Mouse (Mus musculus) intestine, embryonic 16.5 days (tissue): Measurements from ENCODE around the gene Paf1. TPM values are rescaled to one million over a fixed set of nuclear protein-coding genes. Genes with fewer than 3 reads are reported as not detected.
A peak's percentile ranks its signal among the peaks of the same experiment; 100 is the strongest.

ENCODE experiments used
- ATAC-seq: fragments of 200-750 bp; cut with Nextera tagmentation; 2 replicates; pipeline ENCODE4 v1.8.0; 2017; ENCODE audit warnings: moderate TSS enrichment, moderate library complexity
- H3K27ac ChIP-seq: fragments of 300-500 bp; sonication (generic); 2 replicates; pipeline ENCODE4 v1.5.1; 2014; ENCODE audit warnings: mild to moderate bottlenecking, low read length
- H3K27me3 ChIP-seq: fragments of 300-500 bp; sonication (generic); replicated peaks from 2 replicates; pipeline ENCODE4 v1.6.1; 2014; ENCODE audit warnings: low read length, control low read depth, mixed read lengths; ENCODE audit not compliant: control insufficient read depth, insufficient read depth
- H3K36me3 ChIP-seq: fragments of 300-500 bp; sonication (generic); 2 replicates; pipeline ENCODE4 v1.6.1; 2014; ENCODE audit warnings: low read length, control low read depth; ENCODE audit not compliant: control insufficient read depth, insufficient read depth
- H3K4me1 ChIP-seq: fragments of 300-500 bp; sonication (generic); 2 replicates; pipeline ENCODE4 v1.6.1; 2014; ENCODE audit warnings: low read length, control low read depth, mixed read lengths; ENCODE audit not compliant: control insufficient read depth, insufficient read depth
- H3K4me2 ChIP-seq: fragments of 300-500 bp; sonication (generic); 2 replicates; pipeline ENCODE4 v1.6.1; 2014; ENCODE audit warnings: low read depth, low read length, control low read depth
- H3K4me3 ChIP-seq: fragments of 300-500 bp; sonication (generic); 2 replicates; pipeline ENCODE4 v1.5.1; 2014; ENCODE audit warnings: mild to moderate bottlenecking, low read length
- H3K9ac ChIP-seq: fragments of 300-500 bp; sonication (generic); 2 replicates; pipeline ENCODE4 v1.6.1; 2014; ENCODE audit warnings: low read depth, low read length
- H3K9me3 ChIP-seq: fragments of 300-500 bp; sonication (generic); 2 replicates; pipeline ENCODE4 v1.6.1; 2016; ENCODE audit warnings: low read length, control low read depth; ENCODE audit not compliant: control insufficient read depth
- WGBS: fragments of 180-500 bp; shearing (Covaris S2); extraction: QIAGEN DNeasy Blood & Tissue Kit; methylation state at CpG from one replicate; pipeline ENCODE4 v1.1.7; 2014; 5-methylcytosine and 5-hydroxymethylcytosine counted together
- polyA plus RNA-seq: library from polyadenylated mRNA; unstranded; fragments of >200 nt; fragmentation: Nextera tagmentation; extraction: Ambion mirVana; gene quantifications from 2 replicates; pipeline ENCODE4 v1.2.1, GENCODE M21; 2015

The Paf1 gene
- polyA plus RNA-seq, 1 experiment from 2014 or later, result 78.7 TPM

DNA sequence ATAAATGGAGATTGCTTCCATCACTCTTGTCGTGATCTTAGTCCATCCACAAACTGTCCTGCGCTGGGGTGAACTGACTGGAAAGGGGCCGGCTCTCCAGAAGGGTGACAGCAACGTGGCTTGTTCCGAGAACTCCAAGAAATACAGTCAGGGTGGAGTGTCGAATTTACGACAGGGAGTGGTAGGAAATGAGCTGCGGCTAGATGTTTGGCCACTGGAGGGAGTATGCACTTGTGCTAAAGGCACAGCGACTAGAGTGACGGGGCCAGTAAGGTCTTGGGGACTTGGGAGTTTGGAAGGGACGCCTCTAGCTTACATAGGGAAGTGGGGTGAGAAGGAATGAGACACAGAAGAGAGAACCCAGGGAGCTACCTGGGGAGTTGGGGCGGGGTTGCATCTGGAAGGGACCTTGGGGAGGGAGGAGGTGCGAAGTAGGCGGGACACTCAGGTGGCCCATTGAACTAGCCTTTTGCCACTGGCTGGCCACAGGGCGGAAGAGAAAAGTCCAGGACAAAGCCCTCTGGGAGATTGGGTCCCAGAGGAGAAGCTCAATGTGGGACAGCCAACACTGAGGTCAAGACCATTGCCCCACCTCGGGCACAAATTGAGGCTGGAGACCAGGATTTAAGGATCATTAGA, 44.3 kb downstream of the Paf1 start, which contains the start of gene Gmfg:
Gene Gmfg, plus strand, starts transcription at position 516 of the 639 bp plus-strand sequence.
- ATAC-seq, result peak; percentile 67
- Histone ChIP-seq H3K27me3 (no peaks in the 10 kb centered on the region), H3K9me3 (no peaks in the 10 kb centered on the region), H3K4me1 (peaks cover 17% of the 10 kb centered on the region), H3K4me3 (peak within 1 kb of the TSS; percentile 88), H3K36me3 (peaks cover 2% of the 10 kb centered on the region; the same call in 1 of the 2 replicates), H3K4me2 (peak within 1 kb of the TSS; percentile 50), H3K9ac (peak within 1 kb of the TSS; percentile 73), H3K27ac (peak within 1 kb of the TSS; percentile 36)
- WGBS, result 3% methylated on average over 16 of the region's 16 CpGs

DNA sequence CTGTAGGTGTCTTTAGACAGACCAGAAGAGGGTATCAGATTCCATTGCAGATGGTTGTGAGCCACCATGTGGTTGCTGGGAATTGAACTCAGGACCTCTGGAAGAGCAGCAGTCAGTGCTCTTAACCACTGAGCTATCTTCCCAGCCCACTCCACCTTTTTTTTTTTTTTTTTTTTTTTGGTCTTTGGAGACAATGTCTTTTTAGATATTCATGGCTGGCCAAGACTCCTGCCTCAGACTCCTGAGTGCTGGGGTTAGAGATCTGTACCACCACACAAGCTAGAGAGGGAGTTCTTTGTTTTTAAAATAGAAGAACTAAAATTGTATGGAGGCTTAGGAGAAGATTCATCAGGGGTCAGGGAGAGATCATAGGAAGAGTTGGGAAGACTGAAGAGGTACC, 45.2 kb downstream of the Paf1 start:
- H3K4me1 ChIP-seq, result peaks cover 17% of the 10 kb centered on the region
- no peaks in the 10 kb centered on the region for H3K27me3 ChIP-seq
- no peak overlapping the region for H3K9ac ChIP-seq
- H3K4me2 ChIP-seq, result no peak overlapping the region
- H3K9me3 ChIP-seq, result no peaks in the 10 kb centered on the region
- ATAC-seq, result no peak
- no peak overlapping the region for H3K4me3 ChIP-seq
- H3K36me3 ChIP-seq, result no peaks in the 10 kb centered on the region
- no peak overlapping the region for H3K27ac ChIP-seq

DNA sequence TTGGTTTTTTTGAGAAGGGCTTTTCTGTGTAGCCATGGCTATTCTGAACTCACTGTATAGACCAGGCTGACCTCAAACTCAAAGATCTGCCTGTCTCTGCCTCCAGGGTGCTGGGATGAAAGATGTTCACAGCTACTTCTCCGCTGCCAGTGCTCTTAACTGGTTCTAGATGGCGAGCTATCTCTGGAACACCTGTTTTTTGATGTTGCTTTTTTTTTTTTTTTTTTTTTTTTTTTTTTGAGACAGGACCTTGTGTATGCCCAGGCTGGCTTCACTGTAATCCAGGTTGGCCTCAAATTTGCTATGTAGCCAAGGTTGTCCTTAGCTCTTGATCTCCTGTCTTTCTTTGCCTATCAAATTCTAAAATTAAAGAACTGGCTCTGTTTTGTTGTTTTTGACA, 46.0 kb downstream of the Paf1 start:
- Histone ChIP-seq H3K36me3 (no peaks in the 10 kb centered on the region), H3K4me2 (no peak overlapping the region), H3K27me3 (no peaks in the 10 kb centered on the region), H3K4me3 (no peak overlapping the region), H3K27ac (no peak overlapping the region), H3K4me1 (peaks cover 13% of the 10 kb centered on the region), H3K9me3 (no peaks in the 10 kb centered on the region), H3K9ac (no peak overlapping the region)
- 83% methylated on average over 2 of the region's 2 CpGs for WGBS
- ATAC-seq, result no peak

DNA sequence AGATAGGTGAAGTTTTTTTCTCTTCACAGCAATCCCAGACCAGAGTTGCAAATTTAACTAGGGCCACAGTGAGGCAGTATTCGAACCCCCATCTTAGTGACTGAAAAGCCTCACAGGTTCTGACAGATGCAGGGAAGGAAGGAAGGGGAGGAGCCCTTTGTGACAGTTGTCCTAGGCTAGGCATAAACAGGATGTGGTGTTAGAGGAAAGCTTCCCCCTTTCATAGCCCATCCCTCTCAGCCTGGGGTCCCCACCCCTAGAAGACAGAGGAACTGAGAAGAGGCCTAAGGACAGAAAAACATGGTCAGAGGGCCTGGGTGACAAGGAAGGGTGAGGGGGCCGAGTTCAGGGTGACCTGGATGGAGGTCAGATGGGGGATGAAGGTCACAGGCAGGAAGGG, 48.0 kb downstream of the Paf1 start:
- no peaks in the 10 kb centered on the region for H3K4me1 ChIP-seq
- H3K4me2 ChIP-seq, result no peak overlapping the region
- no peaks in the 10 kb centered on the region for H3K36me3 ChIP-seq
- ATAC-seq, result no peak
- H3K9ac ChIP-seq, result no peak overlapping the region
- no peaks in the 10 kb centered on the region for H3K9me3 ChIP-seq
- H3K4me3 ChIP-seq, result no peak overlapping the region
- H3K27ac ChIP-seq, result no peak overlapping the region
- H3K27me3 ChIP-seq, result no peaks in the 10 kb centered on the region
- WGBS, result 48% methylated on average over 2 of the region's 2 CpGs

DNA sequence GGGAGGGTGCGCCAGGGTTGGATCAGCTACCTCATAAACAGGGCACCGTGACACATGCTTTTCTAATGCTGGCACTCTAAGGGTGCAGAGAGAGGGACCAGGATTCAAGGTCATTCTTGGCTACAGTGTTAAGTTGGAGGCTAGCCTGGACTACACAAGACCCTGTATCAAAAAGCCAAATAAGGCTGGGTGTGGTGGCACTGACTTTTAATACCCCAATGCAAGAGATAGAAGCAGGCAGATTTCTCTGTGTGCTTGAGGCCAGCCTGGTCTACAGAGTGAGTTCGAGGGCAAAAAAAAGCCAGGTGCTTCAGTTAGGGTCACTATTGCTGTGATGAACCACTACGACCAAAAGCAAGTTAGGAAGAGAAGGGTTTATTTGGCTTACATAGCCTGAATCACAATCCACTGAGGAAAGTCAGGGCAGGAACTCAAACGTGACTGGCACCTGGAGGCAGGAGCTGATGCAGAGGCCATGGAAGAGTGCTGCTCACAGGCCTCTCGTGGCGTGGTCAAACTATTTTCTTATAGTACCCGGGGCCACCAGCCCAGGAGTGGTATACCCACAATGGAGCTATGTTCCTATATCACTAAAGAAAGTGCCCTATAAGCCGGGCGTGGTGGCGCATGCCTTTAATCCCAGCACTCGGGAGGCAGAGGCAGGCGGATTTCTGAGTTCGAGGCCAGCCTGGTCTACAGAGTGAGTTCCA, 49.2 kb downstream of the Paf1 start:
- H3K27ac ChIP-seq, result no peak overlapping the region

DNA sequence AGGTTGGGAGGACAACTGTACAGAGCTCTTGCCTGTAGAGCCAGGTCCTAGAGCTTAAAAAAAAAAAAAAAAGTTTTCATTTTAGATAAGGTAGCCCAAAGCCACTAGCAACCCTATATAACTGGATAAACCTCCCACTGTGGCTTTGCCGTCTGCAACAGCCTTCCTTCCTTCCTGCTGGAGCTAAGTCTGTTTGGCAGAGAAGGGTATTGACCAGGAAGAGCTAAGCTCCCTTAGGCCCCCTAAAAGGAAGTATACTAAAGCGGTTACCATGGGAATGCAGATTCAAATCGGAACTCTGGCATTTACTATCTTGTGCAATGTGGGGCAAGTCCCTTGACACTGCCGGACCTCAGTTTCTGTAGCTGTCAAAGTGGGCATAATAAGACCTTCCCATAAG, 49.9 kb downstream of the Paf1 start:
- H3K27ac ChIP-seq, result no peak overlapping the region
- peak; percentile 66 for ATAC-seq
- H3K4me3 ChIP-seq, result no peak overlapping the region

More for the DNA sequence above, 49.2 kb downstream of the Paf1 start:
- H3K4me2 ChIP-seq, result no peak overlapping the region
- no peaks in the 10 kb centered on the region for H3K36me3 ChIP-seq
- no peaks in the 10 kb centered on the region for H3K9me3 ChIP-seq
- no peaks in the 10 kb centered on the region for H3K27me3 ChIP-seq
- no peak overlapping the region for H3K9ac ChIP-seq
- no peak for ATAC-seq
- 87% methylated on average over 13 of the region's 14 CpGs for WGBS
- H3K4me1 ChIP-seq, result no peaks in the 10 kb centered on the region
- no peak overlapping the region for H3K4me3 ChIP-seq

DNA sequence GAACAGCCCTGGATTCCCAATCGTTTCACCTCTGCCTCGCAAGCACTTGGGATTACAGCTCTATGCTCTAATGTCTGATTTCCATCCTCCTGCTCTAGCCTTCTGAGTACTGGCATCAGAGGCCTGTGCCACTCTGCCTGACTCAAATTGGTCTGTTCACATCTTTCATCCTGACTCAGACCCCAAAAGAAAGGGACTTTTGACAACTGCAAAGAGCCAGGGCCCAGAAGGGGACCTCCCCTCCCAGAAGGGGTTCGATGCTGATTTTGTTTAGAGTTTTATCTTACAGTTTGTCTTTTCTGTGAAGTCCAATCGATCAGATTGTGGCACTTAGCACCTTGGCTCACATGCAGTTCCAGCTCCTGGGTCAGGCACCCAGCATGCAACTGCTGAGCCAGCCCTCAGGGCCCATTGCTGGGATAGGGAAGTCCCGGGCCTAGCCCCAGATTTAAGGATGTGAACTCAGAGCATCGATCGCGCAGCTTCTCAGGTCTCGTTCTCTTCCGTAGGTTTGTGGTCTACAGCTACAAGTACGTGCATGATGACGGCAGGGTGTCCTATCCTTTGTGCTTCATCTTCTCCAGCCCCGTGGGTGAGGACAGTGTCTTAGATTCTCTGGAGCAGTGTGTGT, 51.7 kb downstream of the Paf1 start:
- whole genome bisulfite sequencing, result 84% methylated on average over 13 of the region's 13 CpGs
- no peaks in the 10 kb centered on the region for H3K9me3 ChIP-seq
- 0 out of 2 replicates have a peak, but pooled peaks cover 5% of the 10 kb centered on the region for H3K4me1 ChIP-seq
- H3K4me2 ChIP-seq, result no peak overlapping the region
- no peak overlapping the region for H3K9ac ChIP-seq
- no peak overlapping the region for H3K27ac ChIP-seq
- no peak for ATAC-seq
- no peak overlapping the region for H3K4me3 ChIP-seq
- H3K36me3 ChIP-seq, result no peaks in the 10 kb centered on the region
- no peaks in the 10 kb centered on the region for H3K27me3 ChIP-seq

More for the DNA sequence above, 49.9 kb downstream of the Paf1 start:
- Histone ChIP-seq H3K27me3 (no peaks in the 10 kb centered on the region), H3K4me1 (0 out of 2 replicates have a peak, but pooled peaks cover 5% of the 10 kb centered on the region), H3K9ac (no peak overlapping the region), H3K4me2 (no peak overlapping the region), H3K9me3 (no peaks in the 10 kb centered on the region), H3K36me3 (no peaks in the 10 kb centered on the region)
- 34% methylated on average over 4 of the region's 4 CpGs for WGBS

DNA sequence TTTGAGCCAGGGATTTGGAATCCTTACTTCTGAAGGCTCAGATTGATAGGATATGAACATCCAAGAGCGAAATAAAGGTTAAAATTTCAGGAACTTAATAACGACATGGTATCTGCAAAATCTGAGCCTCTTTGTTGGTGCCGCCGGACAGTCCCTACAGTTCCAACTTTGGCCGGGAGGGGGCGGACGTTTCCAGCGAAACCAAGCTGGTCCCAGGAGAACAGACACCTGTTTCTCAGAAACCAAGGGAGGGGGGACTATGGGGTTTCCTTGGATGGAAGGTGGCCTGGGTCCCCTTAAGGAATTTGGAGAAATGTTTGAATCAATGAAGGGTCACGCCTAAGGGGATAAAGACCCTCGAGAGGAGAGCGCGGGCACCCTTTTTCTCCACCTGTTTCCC, 53.7 kb downstream of the Paf1 start:
- H3K9ac ChIP-seq, result no peak overlapping the region
- H3K4me3 ChIP-seq, result no peak overlapping the region
- H3K27me3 ChIP-seq, result no peaks in the 10 kb centered on the region
- H3K4me1 ChIP-seq, result 0 out of 2 replicates have a peak, but pooled peaks cover 5% of the 10 kb centered on the region
- ATAC-seq, result no peak
- H3K9me3 ChIP-seq, result no peaks in the 10 kb centered on the region
- no peak overlapping the region for H3K27ac ChIP-seq
- WGBS, result 9% methylated on average over 12 of the region's 12 CpGs
- no peak overlapping the region for H3K4me2 ChIP-seq
- no peaks in the 10 kb centered on the region for H3K36me3 ChIP-seq

DNA sequence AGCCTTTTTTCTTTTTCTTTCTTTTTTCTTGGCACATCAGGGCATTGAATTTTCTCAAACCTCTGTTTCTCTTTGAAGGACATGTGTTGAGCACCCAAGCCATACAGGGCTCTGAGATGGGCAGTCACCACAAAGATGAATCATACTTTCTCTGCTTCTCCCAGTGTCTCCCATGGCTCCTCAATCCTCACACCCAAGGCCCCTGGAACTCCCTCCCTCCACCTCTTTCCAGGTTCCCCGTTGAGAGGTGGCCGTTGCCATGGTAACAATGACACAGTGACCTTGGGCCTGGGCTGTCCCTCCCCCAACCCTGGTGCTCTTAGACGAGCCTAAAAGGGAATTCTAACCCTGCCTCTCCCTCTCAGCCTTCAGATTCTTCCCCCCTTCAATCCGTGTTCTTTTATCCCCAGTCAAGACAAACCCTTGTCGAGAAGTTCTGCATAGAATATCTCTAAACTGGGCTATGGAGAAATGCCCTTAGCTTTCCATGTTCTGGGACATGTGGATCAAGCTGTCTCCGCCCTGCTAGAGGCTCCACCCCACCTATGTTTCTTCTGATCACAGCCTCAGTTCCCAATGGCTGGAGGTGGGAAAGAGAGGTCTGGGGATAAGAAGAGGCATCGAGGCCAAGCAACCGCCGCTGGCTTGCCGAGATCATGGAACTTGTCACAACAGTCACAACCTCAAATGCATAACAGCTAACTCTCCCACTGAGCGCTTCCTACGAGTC, 54.5 kb downstream of the Paf1 start:
- Histone ChIP-seq H3K27me3 (no peaks in the 10 kb centered on the region), H3K27ac (no peak overlapping the region), H3K9ac (no peak overlapping the region), H3K36me3 (no peaks in the 10 kb centered on the region), H3K9me3 (no peaks in the 10 kb centered on the region), H3K4me1 (peaks cover 6% of the 10 kb centered on the region; the same call in 1 of the 2 replicates), H3K4me3 (no peak overlapping the region), H3K4me2 (no peak overlapping the region)
- no peak for ATAC-seq
- 25% methylated on average over 12 of the region's 12 CpGs for WGBS
